Mouse (Mus musculus) right cerebral cortex, postnatal 4 days (tissue): ENCODE measurements around the gene Hecw2.

ENCODE experiments used
- DNase-seq: peaks from one replicate; pipeline ENCODE4 v3.0.0-alpha.2; 2022

The Hecw2 gene

DNA sequence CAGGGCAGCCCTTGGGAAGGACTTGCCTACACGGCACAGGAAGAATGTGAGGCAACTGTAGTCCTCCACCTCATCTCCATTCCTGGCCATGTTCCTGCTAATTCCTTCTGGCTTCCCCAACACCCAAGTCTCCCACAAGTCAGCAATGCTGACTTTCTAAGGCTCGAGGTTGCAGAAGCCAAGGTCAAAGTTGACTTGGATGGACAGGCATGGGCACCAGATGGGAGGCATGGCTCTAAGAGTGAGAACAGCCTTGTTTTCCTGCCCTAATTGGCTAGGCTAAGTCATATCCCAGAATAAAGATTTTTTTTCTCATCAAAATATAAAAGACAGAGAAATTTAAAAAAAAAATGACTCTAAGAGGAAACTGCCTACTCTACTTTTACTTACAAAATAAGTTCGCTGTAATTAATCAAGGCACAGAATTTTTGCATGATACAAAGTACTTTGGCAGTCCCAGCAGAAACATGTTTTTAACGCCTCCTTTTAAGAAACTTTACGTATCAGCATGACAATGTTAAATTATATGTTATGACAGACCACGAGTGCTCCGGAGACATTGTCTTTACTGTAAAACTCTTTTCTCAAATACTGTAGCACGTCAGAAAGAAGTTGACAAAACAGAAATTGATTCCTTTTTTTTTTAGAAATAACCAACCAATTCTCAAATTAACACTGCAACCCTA lies 83.9 kb downstream of the Hecw2 start:
- no peak for DNase-seq

DNA sequence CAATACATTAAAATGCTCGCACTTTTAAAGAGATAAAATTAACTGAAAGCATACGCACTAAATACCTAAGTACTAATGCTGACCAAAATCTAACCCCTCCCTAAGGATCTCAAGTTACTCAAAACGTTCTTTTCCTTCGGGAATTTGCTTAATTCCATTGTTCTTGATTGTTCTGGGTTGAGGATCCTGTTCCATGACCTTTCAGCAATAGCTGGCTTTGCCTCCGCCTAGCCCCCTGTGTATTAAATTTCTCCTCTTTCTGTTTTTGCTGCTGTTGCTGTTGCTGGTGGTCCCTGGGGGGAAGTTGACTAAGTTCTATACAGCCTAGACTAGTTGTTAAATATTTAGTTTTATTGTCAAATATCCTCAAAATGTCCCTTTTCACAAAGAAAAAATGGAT lies 85.7 kb downstream of the Hecw2 start:
- no peak for DNase-seq

DNA sequence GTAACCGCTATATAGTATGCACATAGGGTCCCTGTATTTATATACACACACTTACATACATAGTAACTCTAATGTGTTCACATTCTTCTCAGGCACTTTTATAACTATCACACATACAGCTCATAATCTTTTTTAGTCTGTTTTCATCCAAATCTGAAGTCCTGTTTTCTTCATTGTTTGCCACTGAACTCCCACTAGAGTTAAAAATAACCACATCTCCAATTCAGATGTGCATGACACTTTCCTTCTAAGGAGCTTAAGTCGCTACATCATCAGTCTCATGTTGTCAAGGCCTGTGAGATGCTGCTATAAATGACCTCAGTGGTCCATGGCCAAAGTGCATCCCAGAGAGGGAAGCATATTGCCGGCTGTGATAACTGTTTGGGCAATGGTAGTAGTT lies 88.2 kb downstream of the Hecw2 start:
- DNase-seq = no peak

DNA sequence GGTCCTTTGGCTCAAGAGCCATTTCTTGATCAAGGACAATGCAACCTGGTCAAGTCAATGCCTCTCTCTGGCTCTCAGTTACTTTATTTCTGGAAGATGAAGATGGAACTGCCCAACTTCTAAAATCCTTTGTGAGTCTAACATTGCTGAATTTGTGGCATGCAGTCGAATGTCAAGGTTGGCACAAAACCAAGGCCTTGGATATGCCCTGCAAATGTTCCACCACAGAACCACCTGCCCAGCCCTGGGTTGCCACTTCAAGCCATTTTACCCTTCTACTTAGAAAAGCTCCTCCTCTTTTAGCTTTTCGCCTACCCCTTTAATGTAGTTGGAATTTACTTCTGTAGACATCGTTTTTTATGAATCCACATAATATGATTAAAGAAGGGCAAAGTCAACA lies 115.3 kb downstream of the Hecw2 start:
- DNase-seq = no peak

DNA sequence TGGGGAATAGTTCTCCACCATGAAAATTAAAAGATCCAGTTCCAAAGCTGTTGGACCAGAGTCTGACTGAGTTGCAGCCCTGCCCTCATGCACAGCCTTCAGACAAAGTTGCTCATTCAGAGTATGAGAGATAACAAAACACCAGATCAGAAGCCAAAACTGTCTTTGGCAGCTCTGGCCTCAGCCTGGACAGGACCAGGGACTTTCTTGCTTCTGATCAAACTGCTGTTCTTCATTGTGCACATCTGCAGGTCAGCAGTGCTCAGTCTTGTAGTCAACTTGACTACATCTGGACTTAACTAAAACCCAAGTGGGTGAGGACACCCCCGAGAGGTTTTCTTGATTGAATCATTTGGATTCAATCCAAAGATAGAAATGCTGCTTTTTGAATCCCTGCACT lies 120.5 kb downstream of the Hecw2 start:
- DNase-seq = no peak

DNA sequence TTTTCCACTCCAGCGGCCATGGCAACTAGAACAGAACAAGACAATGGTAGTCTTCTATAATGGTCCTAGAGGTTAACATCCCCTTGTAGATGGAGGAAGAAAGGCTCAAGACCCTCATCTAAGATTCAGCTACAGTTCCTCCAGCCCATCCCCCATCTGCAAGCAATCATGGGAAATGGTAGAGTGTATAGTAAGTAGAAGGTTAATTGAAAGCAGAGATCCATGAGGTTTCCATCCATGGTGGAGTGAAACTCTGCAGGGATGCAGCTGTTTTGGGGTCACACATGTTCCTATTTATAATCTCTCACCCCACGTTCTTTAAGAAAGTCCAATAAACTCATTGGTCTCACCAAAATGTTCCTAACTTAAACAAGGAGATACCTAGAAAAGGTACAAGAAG lies 124.8 kb downstream of the Hecw2 start:
- DNase-seq = no peak

DNA sequence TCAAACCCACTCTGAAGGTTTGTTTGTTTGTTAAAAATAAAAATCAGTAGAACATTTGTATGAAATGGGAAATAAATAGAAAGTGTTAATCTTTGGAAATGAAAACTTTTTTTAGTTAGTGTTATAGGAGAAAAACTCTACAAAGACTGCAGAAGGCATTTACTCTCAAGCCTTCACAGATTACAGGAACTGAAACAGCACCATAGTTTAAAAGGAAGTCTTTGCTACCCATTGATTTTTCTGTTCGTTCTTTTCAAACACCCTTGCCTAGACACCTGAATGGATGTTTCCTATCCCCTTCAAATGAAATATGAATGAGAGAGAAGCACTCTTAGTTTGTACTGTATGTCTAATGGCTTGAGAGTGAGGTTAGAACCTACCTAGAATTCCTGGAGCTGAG lies 126.7 kb downstream of the Hecw2 start:
- no peak for DNase-seq

DNA sequence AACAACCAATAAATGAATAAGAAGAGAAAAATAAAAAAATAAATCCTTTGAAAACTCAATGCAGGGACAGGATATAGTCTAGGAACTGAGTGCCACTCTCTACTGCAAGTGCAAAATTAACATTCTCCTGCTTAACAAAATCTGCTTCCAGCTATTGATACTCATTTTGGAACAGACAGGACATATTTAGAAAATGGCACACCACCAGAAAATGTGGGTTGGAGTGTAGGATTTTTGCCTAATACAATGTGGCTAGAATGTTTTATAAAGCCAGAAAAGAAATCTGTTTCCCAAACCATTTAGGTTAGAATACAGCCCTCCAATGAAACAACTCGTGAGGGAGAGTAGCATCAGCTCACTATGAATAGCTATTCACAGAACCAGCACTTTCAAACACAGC lies 129.5 kb downstream of the Hecw2 start:
- DNase-seq = no peak

DNA sequence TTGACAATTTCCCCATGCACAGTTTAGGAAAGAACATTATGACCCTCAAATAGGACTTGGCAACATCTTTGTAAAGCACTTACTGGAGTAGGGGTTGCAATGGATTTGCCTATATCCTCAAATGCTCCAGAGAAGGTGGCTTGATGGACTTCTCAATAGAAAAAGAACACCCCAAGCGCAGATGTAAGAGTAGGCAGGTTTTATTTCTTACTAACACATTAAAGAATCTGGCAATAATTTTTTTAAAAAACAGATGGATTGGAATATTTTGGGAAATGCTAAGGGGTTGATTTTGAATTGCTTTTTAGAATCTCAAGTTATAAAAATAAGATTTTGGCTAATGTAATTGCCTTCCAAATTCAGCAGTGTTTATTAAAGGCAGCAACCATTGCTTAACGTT lies 133.9 kb downstream of the Hecw2 start:
- no peak for DNase-seq

DNA sequence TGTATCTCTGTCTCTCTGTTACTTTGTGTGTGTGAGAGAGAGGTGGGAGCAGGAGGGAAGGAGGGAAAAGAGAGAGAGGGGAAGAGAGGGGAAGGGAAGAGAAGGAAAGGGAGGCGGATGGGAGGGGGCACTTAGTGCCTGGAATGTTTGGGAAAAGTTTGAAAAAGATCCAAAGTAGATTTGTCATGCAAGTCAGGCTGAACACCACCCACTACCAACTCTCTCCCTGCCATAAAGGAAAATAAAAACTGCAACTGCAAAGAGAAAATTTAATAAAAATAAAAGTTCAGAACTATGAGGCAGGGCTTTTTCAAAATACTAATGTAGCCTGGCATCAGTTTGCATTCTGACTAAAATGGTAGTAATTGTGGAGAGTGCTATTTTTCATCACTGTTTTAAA lies 135.2 kb downstream of the Hecw2 start:
- DNase-seq = no peak

DNA sequence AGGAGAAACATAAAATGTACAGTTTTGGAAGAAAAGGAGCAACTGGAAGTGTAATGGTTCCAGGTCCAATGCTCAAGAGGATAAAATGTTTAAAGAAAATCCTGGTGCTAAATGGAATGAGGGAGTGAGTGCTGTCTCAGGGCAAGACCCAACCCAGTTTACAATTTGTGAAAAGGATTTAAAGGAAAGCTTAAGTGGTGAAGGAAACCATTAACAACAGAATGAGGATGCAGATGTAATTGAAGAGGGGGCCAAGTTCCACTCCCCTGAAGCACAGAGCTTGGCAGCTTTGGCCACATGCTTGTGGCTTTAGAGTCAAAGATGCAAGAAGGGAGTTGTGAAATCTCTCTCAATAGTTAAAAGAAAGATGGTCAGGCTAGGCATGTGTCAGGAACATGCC lies 142.2 kb downstream of the Hecw2 start:
- DNase-seq = no peak

DNA sequence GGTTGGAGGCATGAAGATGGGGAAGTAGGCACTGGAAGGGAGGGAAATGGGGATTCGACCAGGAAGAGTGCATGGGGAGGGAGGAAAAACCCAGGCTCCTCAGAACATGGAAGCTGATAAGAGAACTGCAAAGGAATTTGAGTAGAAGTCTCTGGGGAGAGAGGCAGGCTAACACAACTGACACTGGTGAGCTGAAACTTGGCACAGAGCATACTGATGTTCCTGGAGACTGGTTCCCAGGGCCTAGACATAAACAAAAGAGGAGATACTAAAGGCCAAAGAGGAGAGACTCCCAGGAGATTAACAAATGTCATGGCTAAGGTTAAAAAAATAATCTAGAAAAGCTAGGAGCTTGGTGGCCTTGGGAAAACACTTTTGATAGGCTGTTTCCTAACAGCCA lies 148.0 kb downstream of the Hecw2 start:
- DNase-seq = no peak

DNA sequence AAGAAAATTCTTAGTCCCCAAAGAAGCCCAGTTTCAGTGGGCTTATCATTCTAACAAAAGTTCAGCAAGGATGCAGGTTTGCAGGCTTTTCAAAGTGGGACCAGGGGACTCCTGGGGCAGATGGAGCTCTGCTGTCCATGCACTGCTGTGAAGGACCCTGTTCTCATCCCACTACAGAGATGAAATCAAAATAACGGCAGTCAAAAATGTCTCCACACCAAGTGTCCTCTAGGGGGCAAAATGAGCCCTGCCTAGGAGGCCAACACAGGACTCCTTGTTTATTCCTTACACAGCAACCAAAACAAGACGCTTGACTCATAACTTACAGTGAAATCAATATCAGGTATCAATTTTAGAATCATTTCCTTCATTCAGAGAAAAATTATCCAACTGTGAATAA lies 155.9 kb downstream of the Hecw2 start:
- DNase-seq = no peak

DNA sequence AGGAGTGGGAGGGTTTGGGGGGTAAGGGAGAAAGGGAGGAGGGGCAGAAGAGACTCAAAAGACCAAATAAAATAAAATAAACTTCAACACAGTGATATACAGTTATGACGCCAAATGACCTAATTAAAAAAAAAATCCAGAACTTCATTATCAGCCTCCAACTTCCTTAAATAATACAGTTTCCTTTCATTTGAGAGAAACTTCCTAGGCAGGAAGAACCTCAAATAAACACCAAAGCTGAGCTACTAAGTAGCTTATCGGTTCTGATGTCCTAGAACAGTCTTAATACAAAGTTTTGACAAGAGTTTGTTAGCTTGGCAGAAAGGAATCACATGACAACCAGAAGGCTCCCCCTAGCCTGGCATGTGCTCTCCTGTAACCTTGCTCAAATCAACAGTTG lies 177.3 kb downstream of the Hecw2 start:
- DNase-seq = no peak

DNA sequence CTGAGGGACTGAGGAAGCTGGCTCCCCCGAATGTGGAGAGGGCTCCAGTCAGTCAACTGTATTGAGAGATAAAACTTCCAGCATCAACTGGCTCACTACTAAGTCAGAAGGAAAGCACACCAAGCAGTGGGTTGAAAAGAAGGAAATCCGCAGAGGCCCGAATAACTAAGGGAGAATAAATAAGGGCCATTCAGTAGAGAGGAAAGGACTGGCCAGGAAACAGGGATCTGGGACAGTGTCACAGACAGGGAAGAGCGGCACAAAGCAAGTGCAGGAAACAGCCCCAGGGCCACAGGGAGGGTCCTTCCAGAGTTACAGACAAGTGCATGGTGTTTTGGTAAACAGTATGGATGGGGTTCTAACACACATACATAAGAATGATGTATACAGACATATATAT lies 179.2 kb downstream of the Hecw2 start:
- DNase-seq = no peak

DNA sequence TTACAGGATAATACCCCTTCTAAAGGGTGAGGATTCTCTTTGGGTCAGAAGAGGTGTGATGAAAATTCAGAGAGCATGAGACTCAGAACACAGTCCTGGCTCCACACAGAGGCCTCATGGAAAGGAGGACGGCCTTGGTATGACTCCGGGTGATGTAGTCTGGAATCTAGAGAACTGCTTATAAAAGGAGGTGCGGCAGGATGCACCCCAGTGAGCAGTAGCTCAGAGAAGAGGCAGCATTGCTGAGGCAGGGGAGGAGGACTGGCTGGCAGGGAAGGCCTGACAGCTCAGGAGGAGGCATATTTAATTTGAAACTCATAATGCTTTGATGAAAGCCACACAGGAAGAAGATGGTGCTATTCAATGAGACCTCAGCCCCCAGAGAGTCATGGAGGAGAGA lies 182.6 kb downstream of the Hecw2 start:
- no peak for DNase-seq

DNA sequence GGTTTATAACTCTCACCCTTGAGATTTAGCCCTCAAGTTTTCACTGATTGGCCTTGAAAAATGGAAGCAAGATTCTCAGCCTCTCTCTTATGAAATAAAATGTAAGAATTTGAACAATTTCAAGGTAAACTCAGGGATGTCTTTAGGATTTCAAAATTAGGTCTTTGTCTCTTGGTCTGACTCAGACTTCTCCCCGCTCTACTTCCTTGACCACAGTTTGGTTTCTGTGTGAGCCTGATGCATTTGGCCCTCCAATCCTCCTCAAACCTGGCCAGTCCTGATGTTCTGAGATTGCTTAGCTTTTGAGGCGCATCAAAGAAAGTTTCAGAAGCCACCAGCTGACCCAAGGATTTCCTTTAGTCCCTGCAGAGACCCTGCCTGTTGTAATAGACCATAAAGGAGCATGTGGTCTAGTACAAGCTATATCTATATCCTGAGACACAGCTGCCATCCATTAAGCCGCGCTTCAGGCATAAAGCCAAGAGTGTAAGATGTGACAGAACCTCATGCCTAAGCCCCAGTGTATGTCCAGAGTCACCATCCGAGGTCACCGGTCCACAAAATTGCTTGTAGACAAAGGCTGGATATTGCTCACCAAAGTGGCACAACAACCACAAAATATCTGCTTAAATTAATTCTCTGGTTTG lies 185.4 kb downstream of the Hecw2 start:
- DNase-seq = no peak

DNA sequence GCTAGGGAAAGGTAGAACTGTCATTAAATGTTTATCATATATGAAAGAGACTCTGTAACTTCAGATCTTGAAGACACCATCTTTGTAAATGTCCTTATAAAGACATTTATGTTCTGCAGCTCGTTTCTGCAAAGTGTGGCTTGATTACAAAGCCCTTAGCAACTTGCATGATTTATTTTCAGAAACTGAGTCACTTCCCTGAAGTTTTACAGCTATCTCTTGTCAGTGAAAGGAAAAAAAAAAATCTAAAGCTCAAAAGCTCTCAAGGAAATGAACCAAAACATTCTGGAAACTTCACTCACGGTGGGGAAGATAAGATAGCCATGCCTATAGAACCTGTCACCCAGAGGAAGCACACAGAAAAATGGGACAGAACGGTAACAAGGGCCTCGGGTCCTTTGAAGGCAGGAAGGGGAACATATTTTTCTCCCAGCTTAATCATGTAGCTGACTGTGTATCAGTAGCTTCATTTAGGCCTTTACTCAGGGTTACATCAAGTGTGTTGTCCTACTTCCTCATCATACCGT lies 189.0 kb downstream of the Hecw2 start:
- DNase-seq = no peak

DNA sequence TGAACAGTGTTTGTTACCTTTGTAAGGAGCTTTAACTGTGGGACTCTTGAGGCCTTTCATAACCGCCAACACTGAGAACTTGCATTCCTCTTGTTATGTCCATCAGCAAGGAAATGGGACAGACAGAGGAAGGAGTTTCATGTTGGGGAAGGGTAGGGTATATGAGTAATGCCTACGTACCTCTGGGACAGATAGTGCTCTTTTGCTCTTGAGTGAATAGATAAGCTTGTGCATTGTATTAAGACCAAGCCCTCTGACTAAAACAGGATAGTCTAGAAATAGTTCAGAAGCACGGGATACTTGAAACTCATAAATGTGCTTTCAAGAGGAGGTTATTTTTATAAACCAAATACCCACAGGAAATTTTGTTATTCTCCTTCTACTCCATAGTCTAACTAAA lies 191.7 kb downstream of the Hecw2 start:
- no peak for DNase-seq

DNA sequence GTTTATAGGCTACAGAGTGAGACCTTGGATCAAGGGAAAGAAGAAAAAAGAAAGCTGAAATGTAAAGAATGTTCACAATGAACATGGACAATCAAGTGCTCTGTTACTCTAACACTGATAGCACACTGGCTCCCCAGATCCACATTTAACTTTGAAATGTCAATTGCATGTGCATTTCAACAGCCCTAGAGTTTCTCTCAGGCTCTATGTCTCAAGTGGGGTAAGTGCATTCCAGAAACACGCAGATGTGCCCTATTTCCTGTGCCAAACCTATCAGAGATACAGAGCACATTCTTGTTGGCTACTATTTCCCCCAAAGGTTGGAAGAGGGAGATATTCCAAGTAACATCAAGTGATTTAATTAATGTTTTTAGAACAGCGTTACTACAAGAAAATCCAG lies 192.9 kb downstream of the Hecw2 start:
- DNase-seq = no peak

DNA sequence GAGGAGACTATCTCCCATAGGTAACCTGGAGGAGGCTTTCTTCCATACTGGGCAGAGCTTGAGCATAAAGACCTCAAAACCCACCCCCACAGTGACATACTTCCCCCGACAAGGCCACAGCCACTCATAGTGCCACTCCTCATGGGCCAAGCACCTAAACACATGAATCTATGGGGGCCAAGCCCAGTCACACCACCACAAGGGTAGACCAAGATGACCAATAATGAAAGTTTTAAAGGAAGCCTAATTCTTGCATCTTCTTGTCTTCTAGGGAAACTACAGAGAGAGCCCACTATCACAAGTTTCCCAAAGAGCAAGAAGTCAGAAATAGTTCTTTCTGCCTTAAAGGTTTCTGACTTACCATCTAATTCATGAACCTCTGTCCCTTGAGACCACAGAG lies 197.7 kb downstream of the Hecw2 start:
- DNase-seq = no peak

DNA sequence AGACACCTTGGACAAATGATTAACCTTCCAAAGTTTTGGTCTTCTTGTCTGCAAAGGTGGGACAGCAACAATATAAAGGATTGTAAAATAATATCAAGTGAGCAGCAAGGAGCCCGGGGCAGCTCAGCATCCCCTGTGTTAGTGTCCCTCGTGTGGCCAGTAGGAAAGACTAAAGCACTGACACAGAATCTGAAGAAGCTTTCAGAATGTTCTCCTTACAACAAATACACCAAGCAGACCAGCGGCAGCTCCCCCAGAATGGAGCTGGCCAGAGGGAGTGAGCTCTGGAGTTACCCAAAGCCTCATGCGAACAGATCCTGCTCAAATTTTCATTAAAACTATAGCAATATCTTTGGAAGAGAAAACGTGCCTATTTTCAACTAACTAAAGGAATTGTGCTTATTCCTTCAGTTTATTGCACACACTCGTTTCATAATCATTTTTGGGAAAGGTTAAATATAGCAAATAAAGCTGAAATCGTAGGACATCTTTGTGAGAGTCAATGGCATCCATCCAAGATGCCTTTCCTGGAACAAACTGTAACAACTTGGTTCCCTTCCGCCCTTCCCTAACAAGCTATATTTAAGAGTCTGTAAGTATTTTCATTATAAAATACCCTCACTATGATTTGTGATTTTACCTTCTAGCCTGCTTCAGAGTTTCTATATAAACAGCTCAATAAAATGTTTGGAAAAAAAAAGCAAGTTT lies 208.6 kb downstream of the Hecw2 start:
- DNase-seq = no peak

DNA sequence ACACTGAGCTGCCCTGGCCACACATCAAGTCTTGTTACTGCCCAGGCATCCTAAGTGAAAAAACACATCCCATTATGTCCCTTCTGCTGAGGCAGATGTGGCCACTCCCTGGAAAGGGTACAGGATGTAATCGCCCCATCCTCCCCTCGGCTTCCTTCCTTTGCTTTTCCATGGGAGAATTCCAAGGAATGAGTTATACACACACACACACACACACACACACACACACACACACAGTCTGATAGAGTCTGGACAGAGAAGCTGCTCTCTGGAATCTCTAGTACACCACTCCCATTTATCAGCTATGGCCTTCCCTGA lies 216.5 kb downstream of the Hecw2 start:
- DNase-seq = no peak

DNA sequence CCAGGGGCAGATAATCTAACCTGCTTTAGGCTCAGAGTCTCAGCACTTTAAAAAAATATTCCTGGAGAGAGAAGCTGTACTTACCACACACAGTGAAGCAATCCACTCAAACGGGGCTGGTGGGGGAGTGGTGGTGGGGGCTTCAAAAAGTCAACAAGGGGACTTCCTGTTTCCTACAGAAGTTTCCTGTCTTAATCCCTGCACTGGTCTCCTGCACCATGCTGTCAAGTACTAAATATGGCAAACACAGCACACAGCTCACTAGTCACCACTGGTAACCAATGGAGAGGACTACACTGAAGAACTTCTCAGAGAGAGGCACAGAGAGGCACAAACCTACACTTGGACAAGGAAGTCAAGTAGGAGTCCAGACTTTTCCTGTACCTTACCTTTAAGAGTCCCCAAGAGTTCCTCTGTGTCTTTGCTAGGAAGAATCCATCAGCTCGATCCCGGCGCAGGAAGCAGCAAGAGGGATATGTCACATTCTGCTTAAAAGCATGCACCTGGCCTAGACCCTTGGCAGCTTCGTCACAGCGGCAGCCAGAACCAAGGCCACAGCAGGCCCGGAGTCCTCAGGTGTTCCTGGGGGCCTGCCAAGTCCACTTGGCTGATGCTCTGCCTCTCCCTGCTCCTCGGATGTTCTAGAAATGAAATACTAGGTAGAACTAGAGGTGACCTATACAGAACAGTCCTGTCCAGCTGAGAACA lies 217.0 kb downstream of the Hecw2 start:
- no peak for DNase-seq
